Mouse (Mus musculus) G1E (cell line): Measurements from ENCODE around the gene Stk39. TPM values are rescaled to one million over a fixed set of nuclear protein-coding genes. Genes with fewer than 3 reads are reported as not detected.

Source experiments
- ATAC-seq: 2 replicates; pipeline ENCODE4 v1.8.0; 2016; ENCODE audit warnings: mild to moderate bottlenecking; ENCODE audit not compliant: insufficient number of reproducible peaks, poor library complexity, low FRiP score, severe bottlenecking; ENCODE audit errors: extremely low read depth
- DNase-seq: peaks from one replicate; pipeline ENCODE4 v3.0.0; 2012; ENCODE audit warnings: low spot score
- H3K27me3 ChIP-seq: 2 replicates; pipeline ENCODE4 v1.6.1; 2012; ENCODE audit warnings: mild to moderate bottlenecking, low read length, inconsistent platforms; ENCODE audit not compliant: insufficient read depth
- H3K36me3 ChIP-seq: replicated peaks from 2 replicates; pipeline ENCODE3; 2012; ENCODE audit warnings: mild to moderate bottlenecking, inconsistent platforms
- H3K4me1 ChIP-seq: 2 replicates; pipeline ENCODE4 v1.6.1; 2012; ENCODE audit warnings: low read depth, low read length, inconsistent platforms, mixed read lengths; ENCODE audit not compliant: insufficient read depth
- H3K4me3 ChIP-seq: 2 replicates; pipeline ENCODE4 v1.5.1; 2012; ENCODE audit warnings: low read depth, mild to moderate bottlenecking, inconsistent platforms, low read length, moderate library complexity, mixed read lengths
- H3K9me3 ChIP-seq: replicated peaks from 2 replicates; pipeline ENCODE4 v1.6.1; 2012; ENCODE audit warnings: inconsistent platforms
- CTCF ChIP-seq: IDR thresholded peaks from 2 replicates; pipeline ENCODE4 v1.5.1; 2012; ENCODE audit warnings: low read depth, low read length, inconsistent platforms, mixed read lengths
- GATA1 ChIP-seq: IDR thresholded peaks from 2 replicates; pipeline ENCODE4 v1.6.1; 2012; ENCODE audit warnings: borderline replicate concordance, low read length, inconsistent platforms, mixed read lengths
- GATA2 ChIP-seq: IDR thresholded peaks from 2 replicates; pipeline ENCODE4 v1.6.1; 2012; ENCODE audit warnings: low read depth, low read length, inconsistent platforms, borderline replicate concordance
- POLR2AphosphoS5 ChIP-seq: IDR thresholded peaks from 2 replicates; pipeline ENCODE4 v1.6.1; 2012; ENCODE audit warnings: low read depth, low read length, inconsistent platforms; ENCODE audit not compliant: insufficient replicate concordance
- TAL1 ChIP-seq: conservative IDR thresholded peaks from 2 replicates; pipeline ENCODE4 v1.6.1; 2012; ENCODE audit warnings: low read depth, low read length, inconsistent platforms, mixed read lengths
- polyA plus RNA-seq: library from polyadenylated mRNA; stranded (reverse); fragments of >175 nt; gene quantifications from 2 replicates; pipeline ENCODE4 v1.2.3, GENCODE M21; 2012
- total RNA-seq, 2 experiments: library from RNA; stranded (forward) in 1 of 2; stranded (reverse) in 1 of 2; fragments of 200-1000 nt in 1 of 2; fragments of >200 nt in 1 of 2; fragmentation: Nextera tagmentation in 1 of 2; gene quantifications; 2 replicates each; pipeline ENCODE4 v1.2.3; 2014 to 2017

The Stk39 gene
- total and polyA plus RNA-seq, 3 experiments = 0.11 TPM; not detected in 2

DNA sequence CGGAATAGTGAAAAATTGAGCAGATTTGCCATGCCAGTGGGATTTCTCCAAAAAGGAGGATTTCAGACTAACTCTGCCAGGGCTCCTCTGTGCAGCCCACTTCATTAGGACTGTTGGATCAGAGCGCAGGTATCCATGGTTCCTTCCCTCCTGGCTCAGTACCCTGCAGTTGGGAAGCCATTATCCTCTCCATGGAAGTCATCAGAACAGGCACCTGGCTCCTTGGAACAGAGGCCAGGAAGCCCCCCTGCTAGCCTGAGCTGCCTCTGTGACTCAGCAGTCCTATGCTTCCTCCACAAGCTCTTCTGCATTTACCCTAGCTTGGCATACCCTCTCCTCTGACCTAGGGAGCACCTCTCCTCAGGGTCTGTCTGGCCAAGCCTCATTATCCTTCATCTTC lies 311.5 kb downstream of the Stk39 start:
- Histone ChIP-seq H3K9me3 (peaks cover 32% of the 10 kb centered on the region), H3K27me3 (no peaks in the 10 kb centered on the region), H3K36me3 (no peaks in the 10 kb centered on the region), H3K4me1 (no peaks in the 10 kb centered on the region), H3K4me3 (no peak overlapping the region)
- DNase-seq (no peak), ATAC-seq (no peak)
- TF ChIP-seq GATA1 = no peak
- TF ChIP-seq GATA2 = no peak
- no peak for TF ChIP-seq TAL1
- TF ChIP-seq CTCF = no peak
- TF ChIP-seq POLR2AphosphoS5 = no peak

Other genes with a start within 250 kb of the Stk39 start
- not detected in 2 replicates for gene 4933409G03Rik, start 110.1 kb upstream of the Stk39 start, total RNA-seq (2014; fragmentation: Nextera tagmentation)
- gene 4933409G03Rik, start 110.1 kb upstream of the Stk39 start, total RNA-seq (2017) = not detected in 2 replicates
- gene 4933409G03Rik, start 110.1 kb upstream of the Stk39 start, polyA plus RNA-seq = not detected in 2 replicates
- gene 4932414N04Rik, start 184.2 kb upstream of the Stk39 start, total RNA-seq (2014; fragmentation: Nextera tagmentation) = not detected in 2 replicates
- not detected in 2 replicates for gene 4932414N04Rik, start 184.2 kb upstream of the Stk39 start, total RNA-seq (2017)
- not detected in 2 replicates for gene 4932414N04Rik, start 184.2 kb upstream of the Stk39 start, polyA plus RNA-seq